Mouse (Mus musculus) CH12.LX (cell line): Measurements from ENCODE around the gene Sclt1. TPM values are rescaled to one million over a fixed set of nuclear protein-coding genes. Genes with fewer than 3 reads are reported as not detected.

Source experiments
- DNase-seq: peaks from one replicate; pipeline ENCODE4 v3.0.0-alpha.2; 2013; ENCODE audit errors: extremely low read depth
- H3K27ac ChIP-seq: 2 replicates; pipeline ENCODE4 v1.5.1; 2012; ENCODE audit warnings: low read depth, mild to moderate bottlenecking, control low read depth, moderate library complexity; ENCODE audit not compliant: insufficient read depth
- H3K27me3 ChIP-seq: replicated peaks from 2 replicates; pipeline ENCODE3; 2012; ENCODE audit warnings: inconsistent platforms
- H3K36me3 ChIP-seq, 2 experiments: replicated peaks in 1 of 2; 2 replicates each; pipeline versions ENCODE3 to v1.6.1; 2012; ENCODE audit warnings: inconsistent platforms in 1 of 2, low read length in 1 of 2, mild to moderate bottlenecking in 1 of 2, mixed read lengths in 1 of 2, moderate library complexity in 1 of 2; ENCODE audit not compliant: control insufficient read depth in 1 of 2, insufficient read depth in 1 of 2
- H3K4me1 ChIP-seq, 2 experiments: 2 replicates each; pipeline ENCODE4 v1.6.1; 2012; ENCODE audit warnings: inconsistent platforms in 1 of 2, moderate library complexity in 1 of 2; ENCODE audit not compliant: insufficient read depth in 2 of 2, control insufficient read depth in 1 of 2
- H3K4me2 ChIP-seq: 2 replicates; pipeline ENCODE4 v1.6.1; 2012; ENCODE audit warnings: low read depth, mild to moderate bottlenecking, control low read depth; ENCODE audit not compliant: poor library complexity, insufficient read depth, severe bottlenecking
- H3K4me3 ChIP-seq, 3 experiments: fragments of 150-350 bp in 1 of 3; sonication (generic) in 1 of 3; replicated peaks in 1 of 3; 2 replicates each; pipeline versions ENCODE3 to v1.5.1; 2011 to 2012; ENCODE audit warnings: low read depth in 2 of 3, low read length in 2 of 3, mild to moderate bottlenecking in 2 of 3, moderate library complexity in 2 of 3, control low read depth in 1 of 3, improper control_type of control experiment in 1 of 3, inconsistent platforms in 1 of 3, mixed read lengths in 1 of 3; ENCODE audit not compliant: poor library complexity in 1 of 3
- H3K79me2 ChIP-seq: replicated peaks from 2 replicates; pipeline ENCODE4 v1.6.1; 2012; ENCODE audit warnings: mild to moderate bottlenecking, moderate library complexity; ENCODE audit not compliant: control insufficient read depth, poor library complexity, insufficient read depth, severe bottlenecking; ENCODE audit errors: extremely low read depth
- H3K9ac ChIP-seq: 2 replicates; pipeline ENCODE4 v1.6.1; 2012; ENCODE audit warnings: low read depth, mild to moderate bottlenecking, control low read depth, moderate library complexity; ENCODE audit not compliant: insufficient read depth
- H3K9me3 ChIP-seq: replicated peaks from 2 replicates; pipeline ENCODE3; 2012; ENCODE audit warnings: low read length, inconsistent platforms, mixed read lengths
- CHD2 ChIP-seq: IDR thresholded peaks from 2 replicates; pipeline ENCODE4 v1.6.1; 2011; ENCODE audit warnings: low read length, improper control_type of control experiment
- E2F4 ChIP-seq: IDR thresholded peaks from 2 replicates; pipeline ENCODE4 v1.6.1; 2011; ENCODE audit warnings: low read depth, low read length, improper control_type of control experiment; ENCODE audit not compliant: insufficient replicate concordance
- ELF1 ChIP-seq: IDR thresholded peaks from 2 replicates; pipeline ENCODE4 v1.6.1; 2014; ENCODE audit warnings: low read depth, mild to moderate bottlenecking, inconsistent platforms, low read length, improper control_type of control experiment
- HCFC1 ChIP-seq: IDR thresholded peaks from 2 replicates; pipeline ENCODE4 v1.6.1; 2012; ENCODE audit warnings: low read depth, mild to moderate bottlenecking, inconsistent platforms, low read length, improper control_type of control experiment
- IRF4 ChIP-seq: IDR thresholded peaks from 2 replicates; pipeline ENCODE4 v1.6.1; 2014; ENCODE audit warnings: low read depth, mild to moderate bottlenecking, inconsistent platforms, low read length, improper control_type of control experiment
- JUN ChIP-seq: IDR thresholded peaks from 2 replicates; pipeline ENCODE4 v1.6.1; 2011; ENCODE audit warnings: low read depth, mild to moderate bottlenecking, low read length, improper control_type of control experiment, moderate library complexity; ENCODE audit not compliant: insufficient read depth
- MAX ChIP-seq: IDR thresholded peaks from 2 replicates; pipeline ENCODE4 v1.6.1; 2011; ENCODE audit warnings: low read length, improper control_type of control experiment
- MAZ ChIP-seq: IDR thresholded peaks from 2 replicates; pipeline ENCODE4 v1.6.1; 2012; ENCODE audit warnings: low read depth, mild to moderate bottlenecking, inconsistent platforms, low read length, improper control_type of control experiment, moderate library complexity
- MXI1 ChIP-seq: IDR thresholded peaks from 2 replicates; pipeline ENCODE4 v1.6.1; 2011; ENCODE audit warnings: mild to moderate bottlenecking, low read depth, low read length, improper control_type of control experiment
- MYC ChIP-seq: IDR thresholded peaks from 2 replicates; pipeline ENCODE4 v1.6.1; 2011; ENCODE audit warnings: low read depth, mild to moderate bottlenecking, improper control_type of control experiment, low read length
- NELFE ChIP-seq: IDR thresholded peaks from 2 replicates; pipeline ENCODE4 v1.6.1; 2011; ENCODE audit warnings: low read depth, low read length, improper control_type of control experiment
- PAX5 ChIP-seq: IDR thresholded peaks from 2 replicates; pipeline ENCODE4 v1.6.1; 2012; ENCODE audit warnings: low read length, inconsistent platforms, mixed read lengths
- RAD21 ChIP-seq: IDR thresholded peaks from 2 replicates; pipeline ENCODE4 v1.6.1; 2011; ENCODE audit warnings: low read depth, mild to moderate bottlenecking, low read length, improper control_type of control experiment, moderate library complexity
- RCOR1 ChIP-seq: conservative IDR thresholded peaks from 2 replicates; pipeline ENCODE4 v1.6.1; 2012; ENCODE audit warnings: low read depth, mild to moderate bottlenecking, inconsistent platforms, low read length, improper control_type of control experiment
- SMC3 ChIP-seq: IDR thresholded peaks from 2 replicates; pipeline ENCODE4 v1.6.1; 2011; ENCODE audit warnings: low read depth, low read length, improper control_type of control experiment
- USF1 ChIP-seq: IDR thresholded peaks from 2 replicates; pipeline ENCODE4 v1.6.1; 2014; ENCODE audit warnings: low read depth, mild to moderate bottlenecking, inconsistent platforms, low read length, improper control_type of control experiment
- USF2 ChIP-seq: conservative IDR thresholded peaks from 2 replicates; pipeline ENCODE4 v1.6.1; 2011; ENCODE audit warnings: low read depth, low read length, improper control_type of control experiment
- ZC3H11A ChIP-seq: IDR thresholded peaks from 2 replicates; pipeline ENCODE4 v1.6.1; 2012; ENCODE audit warnings: low read depth, mild to moderate bottlenecking, inconsistent platforms, low read length, improper control_type of control experiment
- ZKSCAN1 ChIP-seq: IDR thresholded peaks from 2 replicates; pipeline ENCODE4 v1.6.1; 2012; ENCODE audit warnings: low read depth, inconsistent platforms, low read length, improper control_type of control experiment, borderline replicate concordance
- dilution Hi-C: fragments of 300-500 bp; cut with MboI; formaldehyde crosslinking; loops from 2 replicates; pipeline ENCODE4 v1.14.3; 2020; ENCODE audit warnings: low sequenced_read_pairs; ENCODE audit not compliant: extremely low pct_unique_long_range_greater_than_20kb, extremely low pct_ligation_motif_present
- in situ Hi-C: fragments of 300-500 bp; cut with MboI; formaldehyde crosslinking; loops from 3 replicates; pipeline ENCODE4 v1.14.3; 2019; ENCODE audit warnings: low sequenced_read_pairs, low pct_ligation_motif_present, low pct_unique_long_range_greater_than_20kb, mixed read lengths
- polyA plus RNA-seq: library from polyadenylated mRNA; unstranded; fragments of >175 nt; gene quantifications from 2 replicates; pipeline ENCODE4 v1.2.1, GENCODE M21; 2012; ENCODE audit warnings: low read depth; ENCODE audit not compliant: insufficient read length
- total RNA-seq, 2 experiments: library from RNA; depleted of rRNA; stranded (reverse); fragments of 300-350 nt in 1 of 2; fragments of >200 nt in 1 of 2; gene quantifications; 2 replicates each; pipeline ENCODE4 v1.2.3; 2012 to 2014

Gene Sclt1
- total and polyA plus RNA-seq, 3 experiments = 5.3 to 7.4 (median 6.5) TPM

DNA sequence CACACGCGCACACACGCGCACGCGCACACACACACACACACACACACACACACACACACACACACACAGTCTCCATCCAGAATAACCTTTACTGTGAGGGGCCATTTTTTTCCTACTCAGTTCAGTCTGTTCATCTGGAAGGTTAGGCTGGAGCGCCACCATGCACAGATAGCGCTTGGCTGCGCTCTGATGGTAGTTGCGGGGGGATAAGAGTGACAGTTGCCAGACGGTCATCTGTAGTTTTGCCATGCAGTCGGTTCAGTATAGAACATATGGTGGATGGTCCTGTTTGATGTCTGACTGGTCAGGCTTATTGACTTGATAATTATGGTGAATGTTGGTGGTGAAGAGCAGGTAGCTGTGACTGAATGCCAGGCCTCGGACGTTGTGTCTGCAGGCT, 159.2 kb downstream of the Sclt1 start:
- peaks cover 0 to 67% of the 10 kb centered on the region in 2 experiments; a peak in 2 of 4 replicates for H3K4me1 ChIP-seq
- H3K79me2 ChIP-seq = peaks cover 14% of the 10 kb centered on the region
- DNase-seq = no peak
- no peak overlapping the region for H3K27ac ChIP-seq
- H3K9ac ChIP-seq = no peak overlapping the region
- H3K36me3 ChIP-seq = peaks cover 5 to 63% of the 10 kb centered on the region in 2 experiments
- no peak overlapping the region for H3K4me2 ChIP-seq
- dilution Hi-C loops = no loop called here
- no peaks in the 10 kb centered on the region for H3K9me3 ChIP-seq
- H3K4me3 ChIP-seq = no peak overlapping the region
- TF ChIP-seq SMC3 = no peak
- TF ChIP-seq IRF4 = no peak
- TF ChIP-seq MAZ = no peak
- no peak for TF ChIP-seq USF1
- no peak for TF ChIP-seq PAX5
- no peak for TF ChIP-seq MYC
- TF ChIP-seq RAD21 = no peak; the same call in 1 of the 2 replicates
- TF ChIP-seq NELFE = no peak
- no peak for TF ChIP-seq CHD2
- TF ChIP-seq JUN = no peak
- TF ChIP-seq MXI1 = no peak
- TF ChIP-seq MAX = no peak
- no peak for TF ChIP-seq RCOR1
- no peak for TF ChIP-seq ELF1
- no peak for TF ChIP-seq ZC3H11A
- TF ChIP-seq E2F4 = no peak
- in situ Hi-C loops = no loop called here
- no peaks in the 10 kb centered on the region for H3K27me3 ChIP-seq

GRCm38 (mm10) chr3:41582256-41582655, 160.1 kb downstream of the Sclt1 start:
- dilution Hi-C loops = no loop called here
- Histone ChIP-seq H3K4me2 (no peak overlapping the region), H3K9ac (no peak overlapping the region)

More at GRCm38 (mm10) chr3:41582256-41582655, 160.1 kb downstream of the Sclt1 start:
- Histone ChIP-seq H3K4me1 (peaks cover 0 to 74% of the 10 kb centered on the region in 2 experiments; a peak in 2 of 4 replicates), H3K4me3 (no peak overlapping the region), H3K9me3 (no peaks in the 10 kb centered on the region), H3K79me2 (peaks cover 14% of the 10 kb centered on the region), H3K36me3 (peaks cover 5 to 56% of the 10 kb centered on the region in 2 experiments)
- DNase-seq = no peak
- in situ Hi-C loops = no loop called here
- no peak for TF ChIP-seq IRF4
- no peak for TF ChIP-seq E2F4
- no peak for TF ChIP-seq CHD2
- TF ChIP-seq USF2 = no peak
- TF ChIP-seq HCFC1 = no peak
- no peak for TF ChIP-seq ZKSCAN1
- TF ChIP-seq, all 38 proteins: peak for 0
- no peaks in the 10 kb centered on the region for H3K27me3 ChIP-seq
- H3K27ac ChIP-seq = no peak overlapping the region
